Mouse (Mus musculus): ENCODE measurements around the gene Sema7a.
A peak's percentile ranks its signal among the peaks of the same experiment; 100 is the strongest.

The Sema7a gene

DNA sequence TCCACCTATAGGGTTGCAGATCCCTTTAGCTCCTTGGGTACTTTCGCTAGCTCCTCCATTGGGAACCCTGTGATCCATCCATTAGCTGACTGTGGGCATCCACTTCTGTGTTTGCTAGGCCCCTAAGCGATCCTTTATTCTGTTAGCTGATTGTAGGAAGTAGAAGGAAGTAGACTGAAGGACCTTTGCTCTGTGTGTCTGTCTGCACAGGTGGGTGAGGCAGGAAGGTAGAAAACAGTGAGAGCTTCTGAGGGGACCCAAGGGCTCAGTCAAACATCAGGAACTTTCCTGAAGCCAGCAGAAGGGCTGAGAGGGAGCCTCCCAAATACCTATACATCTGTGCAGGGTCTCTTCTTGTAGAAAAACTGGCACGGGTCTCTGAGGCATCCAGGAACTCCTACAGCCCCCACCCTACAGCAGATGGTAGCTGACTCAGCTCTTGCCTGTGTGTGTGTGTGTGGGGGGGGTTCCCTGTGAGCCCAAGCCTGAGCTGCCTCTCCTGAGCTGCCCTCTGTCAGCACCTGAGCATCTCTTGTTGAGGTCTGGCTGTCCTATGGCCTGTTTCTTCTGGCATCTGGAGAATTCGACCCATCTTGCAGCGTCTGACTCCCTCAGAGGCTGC is 35.4 kb downstream of the Sema7a start:
- DNase-seq (ENCODE audit: low spot score in 2 of 2), result no peak

GRCm38 (mm10) chr9:57978025-57978424 is 38.1 kb downstream of the Sema7a start:
- no peak for DNase-seq (ENCODE audit: low spot score in 2 of 2)

GRCm38 (mm10) chr9:57978858-57979257 is 38.9 kb downstream of the Sema7a start:
- no peak for DNase-seq (ENCODE audit: low spot score in 2 of 2)

DNA sequence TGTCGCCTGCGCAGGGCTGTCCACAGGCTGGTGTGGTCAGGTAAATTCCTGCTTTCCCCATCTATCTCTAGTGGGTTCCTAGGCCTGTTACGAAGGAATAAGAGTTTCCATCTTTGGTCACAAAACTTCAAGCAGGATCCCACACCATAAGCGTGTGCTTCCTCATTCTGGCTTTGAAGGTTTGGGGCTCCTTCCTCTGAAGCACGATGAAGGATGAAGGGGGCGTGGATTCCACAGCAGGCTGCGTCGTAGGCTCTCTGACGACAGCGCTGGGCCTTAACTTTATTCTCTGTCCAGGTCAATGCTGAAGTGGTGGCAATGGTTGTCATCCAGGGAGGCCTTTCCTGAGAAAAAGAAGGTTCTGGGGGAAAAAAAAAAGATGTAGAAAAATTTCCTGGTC is 40.7 kb downstream of the Sema7a start:
- DNase-seq (ENCODE audit: low spot score in 2 of 2), result no peak

GRCm38 (mm10) chr9:57985304-57985703 is 45.4 kb downstream of the Sema7a start:
- no peak for DNase-seq (ENCODE audit: low spot score in 2 of 2)

- DNase-seq (ENCODE audit: low spot score in 2 of 2), result no peak
These were observed 46.4 kb downstream of the Sema7a start for GRCm38 (mm10) chr9:57986293-57986692.

- peak in 1 of 2 experiments; percentile 61 for DNase-seq (ENCODE audit: low spot score in 2 of 2)
These were observed 48.2 kb downstream of the Sema7a start for GRCm38 (mm10) chr9:57988098-57988497.

DNA sequence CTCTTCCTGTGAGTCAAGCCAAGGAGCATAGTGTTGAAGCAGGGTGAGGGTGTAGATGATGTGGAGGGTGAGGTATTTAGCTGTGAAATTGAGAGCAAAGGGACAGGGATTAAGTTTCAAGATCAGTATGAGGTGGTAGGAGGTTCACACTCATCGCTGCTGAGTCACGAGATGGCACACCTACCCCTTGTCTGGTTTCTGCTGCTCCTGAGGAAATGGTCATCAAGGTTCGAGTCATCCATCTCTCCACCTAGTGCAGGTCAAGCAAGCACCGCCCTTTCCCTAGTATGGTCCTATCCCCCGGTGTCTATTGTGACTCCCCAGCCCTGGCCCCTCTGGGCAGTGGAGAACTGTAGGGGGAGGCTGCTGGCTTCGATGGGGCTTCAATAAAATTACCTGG is 49.4 kb downstream of the Sema7a start:
- no peak for DNase-seq (ENCODE audit: low spot score in 2 of 2)

- peak; percentile 17 to 60 for DNase-seq (ENCODE audit: low spot score in 2 of 2)
These were observed 50.7 kb downstream of the Sema7a start for GRCm38 (mm10) chr9:57990438-57991110.

GRCm38 (mm10) chr9:57992060-57992459 is 52.1 kb downstream of the Sema7a start:
- no peak for DNase-seq (ENCODE audit: low spot score in 2 of 2)

DNA sequence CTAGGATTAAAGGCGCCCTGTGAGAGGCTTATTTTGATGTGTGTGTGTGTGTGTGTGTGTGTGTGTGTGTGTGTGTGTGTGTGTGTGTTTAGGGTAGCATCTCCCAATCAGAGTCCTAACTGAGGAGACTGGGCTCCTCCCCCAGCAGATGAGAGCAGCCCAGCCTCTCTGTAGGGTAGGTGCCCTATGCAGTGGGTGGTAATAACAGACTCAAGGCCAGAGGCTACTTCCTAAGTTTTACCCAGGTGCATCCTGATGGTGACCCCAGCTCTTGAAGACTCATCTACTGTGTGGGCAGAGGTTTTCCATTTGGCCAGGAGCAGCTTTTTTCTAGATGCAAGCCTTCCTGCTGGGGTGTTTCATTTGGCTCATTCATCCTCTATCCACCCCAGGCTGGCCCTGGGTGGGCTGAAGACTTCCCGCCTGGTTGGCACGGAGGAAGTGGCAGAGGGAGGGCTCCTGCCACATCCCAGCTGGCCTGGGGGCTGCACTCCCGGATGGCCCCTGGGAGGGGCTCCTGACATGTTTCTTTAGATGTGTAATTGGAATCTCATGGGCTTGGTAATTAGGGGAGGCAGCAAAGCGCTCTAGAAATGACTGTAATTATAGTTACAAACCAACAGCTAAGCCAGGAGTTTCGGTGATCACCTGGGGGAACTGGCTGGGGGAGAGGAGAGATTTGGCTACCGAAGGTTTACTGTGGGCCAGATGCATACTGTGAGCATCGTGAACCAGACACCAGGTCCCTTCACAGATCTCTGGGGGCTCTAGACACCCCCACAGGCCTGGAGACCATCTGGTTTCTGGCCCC is 53.1 kb downstream of the Sema7a start:
- DNase-seq (ENCODE audit: low spot score in 2 of 2), result no peak

DNA sequence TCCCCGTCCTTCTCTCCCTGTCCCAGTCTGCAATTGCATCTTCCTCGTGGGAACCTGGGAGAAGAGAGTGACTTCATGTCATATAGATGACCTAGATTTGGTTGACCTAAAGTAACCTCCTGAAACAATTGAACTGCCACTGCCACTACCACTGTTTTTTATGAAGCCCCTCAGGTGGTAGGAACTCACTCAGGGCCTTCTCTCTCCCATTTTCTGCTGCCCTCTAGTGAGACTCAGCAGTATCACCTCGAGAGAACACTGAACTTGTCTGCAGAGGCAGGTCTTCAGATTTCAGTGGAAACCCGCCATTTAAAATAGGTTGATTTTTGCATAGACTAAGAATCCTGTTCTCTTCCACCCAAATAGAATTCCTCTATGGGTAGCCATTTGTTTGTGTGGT is 55.4 kb downstream of the Sema7a start:
- no peak for DNase-seq (ENCODE audit: low spot score in 2 of 2)

DNA sequence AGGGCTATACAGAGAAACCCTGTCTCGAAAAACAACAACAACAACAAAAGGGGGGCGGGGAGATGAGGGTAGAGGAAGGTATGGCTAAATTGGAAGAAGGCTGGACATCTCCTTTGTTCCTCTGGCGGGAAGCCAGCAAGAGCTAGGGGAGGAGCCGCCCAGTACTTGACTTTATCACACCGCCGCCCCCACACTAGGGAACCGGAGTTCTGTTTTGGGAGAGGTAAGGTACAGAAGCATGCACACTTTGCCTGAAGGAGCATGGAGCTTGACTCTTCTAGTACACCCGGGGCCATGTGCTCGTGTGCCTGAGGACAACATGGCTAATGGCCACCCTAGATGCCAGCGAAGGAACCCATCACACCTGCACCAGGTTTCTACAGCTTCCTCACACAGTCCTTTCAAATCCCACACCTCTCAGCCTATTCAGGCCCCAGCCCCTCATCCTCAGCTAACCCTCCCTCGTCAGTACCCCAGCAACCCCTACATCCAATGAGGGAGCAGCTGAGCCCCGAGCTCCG is 57.7 kb downstream of the Sema7a start:
- DNase-seq (ENCODE audit: low spot score in 2 of 2), result no peak

DNA sequence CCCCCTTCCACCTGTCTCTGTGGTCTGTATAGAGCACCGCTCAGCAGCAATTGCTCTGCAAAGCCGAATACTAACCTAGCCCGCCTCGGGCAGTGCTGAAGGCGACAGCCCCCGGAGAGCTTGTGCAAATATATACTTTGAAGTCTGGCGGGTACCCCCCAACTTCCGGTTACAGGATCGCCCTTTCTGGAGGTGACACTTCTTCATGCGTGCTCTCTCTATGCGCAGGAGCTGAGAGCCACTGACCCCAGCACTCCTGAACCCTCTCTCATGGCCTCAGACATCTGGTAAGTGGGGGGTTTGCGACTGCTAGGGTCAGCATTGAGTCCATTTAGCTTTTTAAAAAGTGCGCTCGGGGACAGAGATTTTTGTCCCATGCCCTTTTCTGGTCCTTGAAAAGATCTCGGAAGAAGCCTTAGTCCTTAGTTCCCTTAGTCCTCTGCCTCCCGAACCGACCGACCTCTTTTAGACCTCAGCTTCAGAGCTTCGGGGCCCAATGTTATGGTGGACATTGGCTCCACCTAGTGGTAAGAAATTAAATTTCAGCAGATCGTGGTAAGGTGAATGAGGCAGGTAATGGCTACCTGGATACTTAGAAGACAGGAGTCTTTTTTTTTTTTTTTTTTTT is 58.2 kb downstream of the Sema7a start:
- DNase-seq (ENCODE audit: low spot score in 2 of 2), result peak; percentile 36 to 57

DNA sequence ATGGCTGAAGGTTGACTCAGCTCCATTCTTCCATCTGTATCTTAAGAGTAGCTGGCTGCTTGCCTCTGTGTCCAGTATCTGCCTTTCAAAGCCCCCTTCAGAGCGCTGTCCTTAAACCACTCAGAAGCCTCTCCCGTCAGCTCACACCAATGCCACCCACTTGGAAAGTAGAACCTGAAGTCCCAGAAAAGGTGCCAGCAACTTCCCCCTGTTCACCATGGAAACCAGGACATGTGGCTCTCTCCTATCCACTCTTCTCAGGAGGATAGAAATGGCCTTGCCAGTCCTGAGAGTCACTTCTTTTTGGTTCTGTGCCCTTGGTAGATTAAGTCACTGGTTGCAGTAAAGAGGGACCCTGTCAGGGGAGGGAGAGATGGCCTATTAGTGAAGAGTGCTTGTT is 58.8 kb downstream of the Sema7a start:
- no peak for DNase-seq (ENCODE audit: low spot score in 2 of 2)

DNA sequence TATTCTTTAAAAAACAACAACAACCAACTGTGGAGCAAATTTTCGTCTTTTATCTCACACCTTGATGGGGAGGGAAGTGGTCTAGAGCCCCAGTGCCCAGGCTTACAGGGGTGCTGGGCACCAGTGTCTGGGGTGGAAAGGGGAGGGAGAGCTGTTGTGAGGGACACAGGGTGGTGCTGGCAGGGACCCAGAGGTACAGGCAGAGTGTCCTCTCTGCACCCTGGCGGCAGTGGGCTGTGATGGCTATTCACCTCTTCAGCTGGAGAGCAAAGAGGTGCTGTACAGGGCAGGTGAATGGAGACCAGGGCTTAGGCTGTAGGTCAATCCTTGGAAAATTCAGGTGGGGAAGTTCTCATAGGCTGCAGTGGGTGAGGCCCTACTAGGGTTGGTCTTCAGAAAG is 59.8 kb downstream of the Sema7a start:
- DNase-seq (ENCODE audit: low spot score in 2 of 2), result no peak

GRCm38 (mm10) chr9:58003272-58003671 is 63.4 kb downstream of the Sema7a start:
- DNase-seq (ENCODE audit: low spot score in 2 of 2), result no peak

DNA sequence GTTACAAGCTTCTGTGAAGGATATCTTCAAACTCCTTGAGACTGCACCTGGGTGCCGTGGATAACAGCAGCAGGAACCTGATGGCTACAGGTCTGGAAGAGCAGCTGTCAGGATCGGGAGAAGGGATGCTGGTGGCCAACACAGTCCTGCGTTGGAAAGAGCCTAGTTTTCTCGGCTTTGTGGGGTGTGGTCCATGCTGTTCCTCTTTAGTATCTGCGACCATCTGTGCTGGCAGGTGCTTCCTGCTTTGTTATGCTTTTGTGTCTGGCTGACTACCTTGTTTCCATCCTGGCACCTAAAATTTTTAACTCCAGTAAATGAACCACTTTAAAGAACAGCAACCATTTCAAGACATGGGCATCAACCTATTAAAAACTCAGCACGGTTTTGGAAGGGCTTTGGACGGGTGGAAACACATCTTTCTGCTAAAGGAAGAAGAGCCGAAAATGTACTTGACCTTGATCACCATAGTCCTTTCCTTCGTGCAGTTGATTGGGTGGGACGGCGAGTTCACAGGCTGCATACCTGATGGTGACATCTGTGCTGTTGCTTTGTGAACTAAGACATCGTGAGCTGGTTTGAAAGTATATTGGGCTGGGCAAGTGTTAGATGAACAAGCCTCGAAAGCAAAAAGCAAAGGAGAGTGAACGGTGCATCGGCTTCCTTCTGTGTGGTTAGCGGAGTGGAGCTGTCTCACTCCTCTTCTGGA is 66.0 kb downstream of the Sema7a start, which contains the start of gene Cyp11a1:
Gene Cyp11a1, plus strand, starts transcription at position 659 of the 709 bp plus-strand sequence.
- no peak for DNase-seq (ENCODE audit: low spot score in 2 of 2)

GRCm38 (mm10) chr9:58008336-58009014 is 68.6 kb downstream of the Sema7a start:
- no peak for DNase-seq (ENCODE audit: low spot score in 2 of 2)

- no peak for DNase-seq (ENCODE audit: low spot score in 2 of 2)
These were observed 69.1 kb downstream of the Sema7a start for GRCm38 (mm10) chr9:58009015-58009362.

- DNase-seq (ENCODE audit: low spot score in 2 of 2), result no peak
These were observed 69.7 kb downstream of the Sema7a start for GRCm38 (mm10) chr9:58009588-58009987.
